Mouse (Mus musculus): Measurements from ENCODE around the gene Atp6v1fnb.

Gene Atp6v1fnb

GRCm38 (mm10) chr6:29467583-29468354 lies 3.5 kb upstream of the Atp6v1fnb start, which contains the start of gene Atp6v1f:
TSS of gene Atp6v1f (plus strand) at chr6:29467718.
- peak; percentile 93 for DNase-seq

- no peak for DNase-seq
Observed at GRCm38 (mm10) chr6:29468851-29469250, 2.4 kb upstream of the Atp6v1fnb start.

DNA sequence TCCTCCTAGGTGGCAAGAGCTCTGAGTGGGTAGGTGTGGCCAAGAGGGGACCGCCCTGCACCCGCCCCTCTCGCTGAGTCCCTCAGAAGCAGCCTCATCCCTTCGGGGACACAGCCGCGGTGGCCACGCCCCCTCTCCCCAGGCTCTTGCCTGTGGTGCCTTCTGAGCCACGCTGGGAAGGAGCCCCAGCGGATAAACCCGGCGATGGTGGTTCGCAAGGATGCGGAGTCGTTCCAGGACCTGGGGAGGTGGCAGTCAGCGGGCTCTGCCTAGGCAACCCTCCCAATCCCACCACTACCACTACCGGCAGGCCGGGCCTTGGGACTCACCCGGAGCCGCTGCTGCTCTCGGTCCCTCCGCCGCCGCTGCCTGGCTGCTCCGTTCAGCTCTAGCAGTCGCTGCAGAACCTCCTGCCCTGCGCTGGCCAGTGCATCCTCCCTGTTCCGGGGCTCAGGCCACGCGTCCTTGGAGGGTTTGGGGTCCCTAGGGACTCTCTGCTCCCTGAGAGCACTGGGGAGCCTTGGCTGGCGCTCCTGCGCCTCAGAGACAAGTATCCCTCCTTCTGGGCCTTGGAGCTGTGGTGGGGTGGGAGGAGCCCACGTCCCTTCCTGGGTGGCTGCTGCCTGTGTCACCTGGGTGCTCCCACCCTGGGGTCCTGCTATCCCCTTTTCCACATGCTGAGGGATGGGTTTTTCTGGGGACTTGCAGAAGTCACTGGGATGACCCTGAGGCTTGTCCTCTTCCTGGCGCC lies 2.9 kb downstream of the Atp6v1fnb start:
- DNase-seq: peak; percentile 73

- DNase-seq: no peak
Observed at GRCm38 (mm10) chr6:29474736-29475135, 3.5 kb downstream of the Atp6v1fnb start.

- DNase-seq: no peak
Observed at GRCm38 (mm10) chr6:29482691-29483090, 11.5 kb downstream of the Atp6v1fnb start.

- DNase-seq: peak; percentile 80
Observed at GRCm38 (mm10) chr6:29484716-29485559, 13.7 kb downstream of the Atp6v1fnb start.

DNA sequence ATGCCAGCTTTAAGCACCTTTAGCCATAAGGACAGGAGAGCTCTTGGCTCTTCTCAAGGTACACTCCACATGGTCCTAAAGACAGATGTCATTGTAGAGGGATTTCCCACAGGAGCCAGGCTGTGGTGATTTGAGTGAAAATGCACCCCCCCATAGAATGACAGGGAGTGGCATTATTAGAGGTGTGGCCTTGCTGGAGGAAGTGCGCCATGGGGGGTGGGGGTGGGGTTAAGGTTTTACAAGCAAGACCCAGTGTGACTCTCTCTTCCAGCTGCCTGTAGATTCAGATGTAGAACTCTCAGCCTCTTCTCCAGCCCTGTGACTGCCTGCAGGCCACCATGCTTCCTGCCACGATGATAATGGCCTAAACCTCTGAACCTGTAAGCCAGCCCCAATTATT lies 14.7 kb downstream of the Atp6v1fnb start:
- no peak for DNase-seq

GRCm38 (mm10) chr6:29494101-29494500 lies 22.9 kb downstream of the Atp6v1fnb start:
- DNase-seq: peak; percentile 17

- no peak for DNase-seq
Observed at GRCm38 (mm10) chr6:29496270-29496669, 25.0 kb downstream of the Atp6v1fnb start.

- DNase-seq: no peak
Observed at GRCm38 (mm10) chr6:29497791-29498190, 26.6 kb downstream of the Atp6v1fnb start.

- DNase-seq: no peak
Observed at GRCm38 (mm10) chr6:29500177-29500576, 28.9 kb downstream of the Atp6v1fnb start.

GRCm38 (mm10) chr6:29500810-29501209 lies 29.6 kb downstream of the Atp6v1fnb start:
- DNase-seq: no peak

DNA sequence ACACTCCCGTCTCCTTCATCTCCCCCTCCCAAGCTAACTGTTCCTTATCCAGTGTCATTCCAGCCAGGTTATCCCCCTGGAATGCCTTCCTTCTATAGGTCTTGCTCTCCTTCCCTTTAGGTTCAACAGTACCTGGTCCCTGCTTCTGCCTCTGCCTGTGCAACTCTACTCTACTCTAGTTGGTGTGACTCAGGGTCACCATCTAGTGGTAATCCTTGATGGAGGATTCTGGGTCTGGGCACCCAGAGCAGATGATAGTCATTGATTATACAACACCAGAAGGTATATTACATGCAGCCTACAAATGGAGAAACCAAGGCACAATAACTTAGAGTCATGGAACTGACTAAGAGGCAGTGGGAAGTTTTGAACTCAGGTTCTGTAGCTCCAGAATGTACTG lies 30.4 kb downstream of the Atp6v1fnb start:
- DNase-seq: no peak

DNA sequence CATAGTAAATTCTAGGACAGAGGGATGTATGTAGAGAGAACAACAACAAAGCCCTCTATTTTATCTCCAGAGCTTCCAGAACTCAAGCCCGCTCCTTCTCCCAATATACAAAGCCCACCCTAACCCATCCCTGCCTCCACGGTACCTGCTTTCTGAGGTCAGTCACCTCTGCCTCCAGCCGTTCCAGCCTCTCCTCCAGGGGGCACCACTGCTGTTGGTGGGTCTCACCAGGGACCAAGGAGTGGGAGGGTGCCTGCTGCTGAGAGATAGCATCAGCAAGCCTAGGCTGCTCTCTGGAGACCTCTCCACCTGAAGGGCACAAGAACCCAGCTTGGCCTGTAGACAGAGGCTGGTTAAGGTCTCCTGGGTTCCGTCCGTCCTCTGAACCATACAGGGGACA lies 34.3 kb downstream of the Atp6v1fnb start:
- DNase-seq: no peak

DNA sequence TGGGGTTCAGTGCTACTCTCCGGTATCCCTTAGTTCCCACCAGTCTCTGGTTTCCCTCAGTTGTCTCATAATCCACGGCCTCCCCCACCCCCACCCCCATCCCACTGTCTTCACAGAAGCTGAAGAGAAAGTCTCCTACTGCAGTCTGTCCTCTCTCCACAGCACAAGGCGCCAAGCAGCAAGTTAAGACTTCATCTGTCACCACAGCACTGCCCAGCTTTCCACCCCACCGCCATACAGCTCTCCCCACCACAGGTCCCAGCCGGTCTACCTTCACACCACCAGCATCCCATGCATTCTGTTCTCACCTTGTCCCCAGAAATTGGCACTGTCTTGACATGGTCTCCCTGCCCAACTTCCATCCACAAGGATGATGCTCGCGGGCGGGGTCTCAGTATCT lies 35.6 kb downstream of the Atp6v1fnb start:
- DNase-seq: no peak

- peak; percentile 31 for DNase-seq
Observed at GRCm38 (mm10) chr6:29507447-29508309, 36.4 kb downstream of the Atp6v1fnb start, which contains the start of gene Kcp. TSS of gene Kcp (minus strand) at chr6:29507952.

- no peak for DNase-seq
Observed at GRCm38 (mm10) chr6:29509086-29509485, 37.8 kb downstream of the Atp6v1fnb start.

GRCm38 (mm10) chr6:29513284-29513683 lies 42.0 kb downstream of the Atp6v1fnb start:
- no peak for DNase-seq

GRCm38 (mm10) chr6:29517139-29517538 lies 45.9 kb downstream of the Atp6v1fnb start:
- peak; percentile 47 for DNase-seq

DNA sequence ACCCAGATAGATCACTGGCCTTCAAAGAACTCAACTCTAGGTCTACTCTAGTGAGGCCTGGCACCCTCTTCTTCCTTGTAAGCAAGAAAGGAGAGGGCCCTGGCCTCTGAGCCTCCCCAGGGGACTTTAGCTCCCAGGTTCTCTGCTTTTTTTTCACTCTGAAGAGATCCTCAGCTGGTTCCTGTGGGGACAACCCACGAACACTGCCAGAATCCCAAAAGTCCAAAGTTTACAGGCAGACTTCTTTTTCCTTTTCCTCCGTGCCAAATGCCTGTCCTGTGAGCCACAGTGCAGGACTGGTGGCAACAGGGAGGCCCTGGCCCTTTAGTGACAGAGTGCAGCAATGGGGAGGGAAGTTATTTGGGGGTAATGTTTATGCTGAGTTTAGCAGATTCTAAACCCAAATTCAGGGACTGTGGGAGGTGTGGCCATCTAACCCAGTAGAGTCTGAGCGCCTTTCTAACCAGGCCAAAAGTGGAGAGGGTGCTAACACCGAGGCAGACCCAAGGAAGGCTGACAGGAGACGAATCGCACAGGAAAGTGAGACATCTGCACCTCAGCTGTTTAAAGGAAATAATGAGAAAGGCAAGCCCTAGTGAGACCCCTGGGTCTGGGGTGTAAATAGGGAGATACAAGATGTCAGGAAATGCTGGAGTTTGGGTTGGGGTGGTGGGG lies 51.5 kb downstream of the Atp6v1fnb start:
- no peak for DNase-seq
